Mouse (Mus musculus) layer of hippocampus, adult 9-10 months (tissue): ENCODE data around the gene Pnrc1.
"Not testable (repeated sequence)": the region's sequence is repeated elsewhere in the genome, so short reads cannot be mapped to it uniquely, and the experiment has no call there.

Experiments used
- DNase-seq: peaks from one replicate; pipeline ENCODE4 v3.0.0; 2022; ENCODE audit warnings: low spot score

Gene Pnrc1

GRCm38 (mm10) chr4:33290002-33290401 is at the start of gene Pnrc1:
Gene Pnrc1 (minus strand): TSS chr4:33290163.
- no peak for DNase-seq

DNA sequence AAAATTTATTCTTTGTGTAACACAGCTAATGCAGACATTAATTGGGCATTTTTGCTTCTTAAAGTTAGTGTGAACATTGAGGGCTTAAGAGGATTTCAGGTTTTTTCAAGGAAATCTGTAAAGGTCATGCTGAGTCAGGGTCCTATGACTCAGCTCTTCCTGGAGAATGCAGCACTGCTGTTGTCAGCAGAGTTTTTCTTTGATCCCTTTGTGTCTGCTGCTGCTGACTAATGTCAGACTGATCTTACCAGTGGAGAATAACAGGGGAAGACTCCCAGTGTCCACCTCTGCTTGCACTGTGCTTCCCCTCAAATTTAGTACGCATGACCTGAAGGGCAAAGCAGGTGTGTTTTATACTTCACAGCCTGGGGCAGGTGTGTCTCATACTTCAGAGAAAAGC is 48.0 kb upstream of the Pnrc1 start:
- no peak for DNase-seq

GRCm38 (mm10) chr4:33332956-33333455 is 43.0 kb upstream of the Pnrc1 start:
- no peak for DNase-seq

- DNase-seq = no peak
Observed at GRCm38 (mm10) chr4:33331147-33331546, 41.2 kb upstream of the Pnrc1 start.

DNA sequence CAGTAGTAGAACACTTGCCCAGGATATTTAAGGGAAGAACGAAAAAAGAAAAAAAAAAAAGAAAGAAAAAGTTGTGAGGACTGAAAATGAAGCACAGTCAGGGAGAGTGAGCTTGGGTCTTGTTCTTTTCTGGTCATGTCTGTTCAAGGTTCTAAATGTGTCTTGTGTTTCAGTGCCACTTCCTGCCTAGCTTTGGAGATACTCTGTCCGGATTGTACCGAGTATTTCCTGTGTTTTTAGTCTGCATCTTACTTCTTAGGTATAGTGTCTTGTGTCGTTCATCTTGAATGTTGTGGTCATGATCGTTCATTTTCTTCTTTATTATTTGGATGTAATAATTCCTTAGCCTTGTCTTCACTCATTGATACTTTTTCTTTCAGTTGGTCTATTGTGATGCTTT is 25.9 kb upstream of the Pnrc1 start:
- DNase-seq = no peak

GRCm38 (mm10) chr4:33314150-33314549 is 24.2 kb upstream of the Pnrc1 start:
- DNase-seq = not testable (repeated sequence)

DNA sequence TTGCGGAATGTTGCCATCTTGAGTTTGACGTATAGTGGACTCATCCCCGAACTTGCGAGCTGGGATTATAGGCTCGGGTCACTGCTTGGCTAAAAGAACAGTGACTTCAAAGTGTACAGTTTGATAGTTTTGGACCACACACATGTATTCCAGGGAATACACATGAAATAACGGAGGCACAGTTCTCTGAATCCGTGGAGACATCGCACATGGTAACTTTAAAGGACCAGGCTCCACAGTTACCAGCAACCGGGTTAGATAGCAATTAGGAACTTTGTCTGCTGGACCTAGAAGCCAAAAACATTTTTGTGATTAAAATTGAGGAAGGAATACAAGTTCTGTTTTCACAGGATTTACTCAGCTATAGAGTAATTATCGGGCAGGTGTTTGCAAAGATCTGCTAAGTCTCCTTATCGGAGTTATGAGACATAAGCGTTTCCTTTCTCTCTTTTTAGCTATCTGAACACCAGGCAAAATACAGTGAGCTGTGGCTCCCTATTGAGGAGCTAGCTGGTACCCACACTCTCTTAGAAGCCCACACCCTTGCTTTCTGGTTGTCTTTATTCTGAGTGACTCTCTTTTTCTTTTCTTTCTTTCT is 21.0 kb upstream of the Pnrc1 start:
- DNase-seq = no peak

DNA sequence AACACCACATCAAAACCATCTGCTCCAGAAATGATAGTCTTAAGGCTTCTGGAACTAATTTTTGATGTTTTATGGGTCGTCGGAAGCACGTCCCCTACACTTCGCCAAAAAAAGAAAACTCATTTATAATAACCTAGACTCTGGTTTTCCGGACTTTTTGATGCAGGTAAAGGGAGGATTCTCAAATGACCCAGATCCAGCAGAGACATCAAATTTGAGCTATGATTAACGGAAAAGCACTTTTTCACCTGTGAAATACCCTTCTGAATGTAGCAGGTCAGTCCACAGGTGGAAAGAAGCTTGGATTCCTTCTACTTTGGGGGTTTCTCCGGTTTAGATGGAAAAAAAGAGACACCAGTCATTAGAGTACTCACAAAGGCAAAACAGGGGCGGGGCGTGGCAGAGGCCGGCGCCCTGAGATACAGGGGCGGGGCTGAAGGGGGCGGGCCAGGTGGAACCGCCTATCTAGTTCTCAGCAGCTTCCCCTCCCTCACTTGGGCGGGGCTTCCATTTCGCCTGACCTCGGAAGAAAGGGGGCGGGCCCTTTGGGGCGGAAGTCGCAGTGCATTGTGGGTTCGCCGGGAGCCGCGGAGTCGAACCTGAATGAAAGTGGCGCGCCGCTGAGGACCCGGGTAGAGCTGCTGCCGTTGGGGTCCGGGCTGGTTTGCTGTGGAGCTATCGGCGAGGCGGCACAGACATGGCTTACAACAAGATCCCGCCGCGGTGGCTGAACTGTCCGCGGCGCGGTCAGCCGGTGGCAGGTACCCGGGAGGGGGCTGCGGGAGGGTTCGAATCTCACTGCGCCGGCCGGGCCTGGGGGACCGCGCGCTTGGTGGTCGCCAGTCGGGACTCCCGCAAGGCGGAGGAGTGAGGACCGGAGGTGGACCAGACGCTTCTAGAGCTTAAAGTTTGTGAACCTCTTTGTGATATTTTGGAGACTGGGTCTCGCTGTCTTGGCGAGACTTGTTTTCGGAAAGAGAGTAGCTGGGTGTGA is 20.1 kb upstream of the Pnrc1 start, which contains the start of gene Rngtt:
Gene Rngtt (plus strand): TSS at position 548 of the 994 bp plus-strand sequence.
- DNase-seq = peak; percentile 83

DNA sequence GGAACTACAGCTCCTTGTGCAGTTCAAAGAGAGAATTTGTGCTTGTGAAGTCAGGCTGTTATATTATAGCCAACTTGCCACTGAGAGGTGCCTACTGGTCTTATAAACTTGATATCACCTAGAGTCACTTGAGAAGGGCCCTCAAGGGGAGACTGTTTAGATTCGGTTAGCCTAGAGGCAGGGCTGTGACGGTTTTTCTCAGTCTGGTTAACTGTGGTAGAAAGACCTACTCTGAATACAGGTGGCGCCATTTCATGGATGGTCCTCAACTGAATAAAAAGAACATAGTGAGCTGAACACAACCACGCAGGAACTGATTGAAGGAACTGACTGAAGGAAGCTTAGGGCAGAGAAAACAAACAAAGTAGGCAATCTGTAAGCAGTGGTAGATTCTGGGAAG is 17.2 kb upstream of the Pnrc1 start:
- no peak for DNase-seq

DNA sequence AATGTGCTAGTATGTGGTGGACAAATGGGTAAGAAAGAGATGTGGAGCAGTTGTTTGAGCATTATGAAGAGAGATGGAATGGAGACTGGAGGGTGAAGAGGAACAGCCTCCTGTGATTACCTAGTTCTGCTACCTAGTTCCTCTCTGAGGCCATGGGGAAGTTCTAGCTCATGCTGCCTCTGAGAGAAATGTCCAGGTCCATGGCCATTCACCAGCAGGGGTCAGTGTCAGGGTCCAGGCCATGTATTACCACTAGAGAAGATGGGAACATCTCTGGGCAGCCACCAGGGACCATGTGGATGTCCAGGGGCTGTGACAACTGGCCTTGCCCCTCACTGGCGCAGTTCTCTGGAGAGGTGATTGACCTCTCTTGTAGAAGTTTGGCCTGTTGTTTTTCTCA is 13.1 kb upstream of the Pnrc1 start:
- no peak for DNase-seq

- not testable (repeated sequence) for DNase-seq
Observed at GRCm38 (mm10) chr4:33300891-33301665, 11.1 kb upstream of the Pnrc1 start.

DNA sequence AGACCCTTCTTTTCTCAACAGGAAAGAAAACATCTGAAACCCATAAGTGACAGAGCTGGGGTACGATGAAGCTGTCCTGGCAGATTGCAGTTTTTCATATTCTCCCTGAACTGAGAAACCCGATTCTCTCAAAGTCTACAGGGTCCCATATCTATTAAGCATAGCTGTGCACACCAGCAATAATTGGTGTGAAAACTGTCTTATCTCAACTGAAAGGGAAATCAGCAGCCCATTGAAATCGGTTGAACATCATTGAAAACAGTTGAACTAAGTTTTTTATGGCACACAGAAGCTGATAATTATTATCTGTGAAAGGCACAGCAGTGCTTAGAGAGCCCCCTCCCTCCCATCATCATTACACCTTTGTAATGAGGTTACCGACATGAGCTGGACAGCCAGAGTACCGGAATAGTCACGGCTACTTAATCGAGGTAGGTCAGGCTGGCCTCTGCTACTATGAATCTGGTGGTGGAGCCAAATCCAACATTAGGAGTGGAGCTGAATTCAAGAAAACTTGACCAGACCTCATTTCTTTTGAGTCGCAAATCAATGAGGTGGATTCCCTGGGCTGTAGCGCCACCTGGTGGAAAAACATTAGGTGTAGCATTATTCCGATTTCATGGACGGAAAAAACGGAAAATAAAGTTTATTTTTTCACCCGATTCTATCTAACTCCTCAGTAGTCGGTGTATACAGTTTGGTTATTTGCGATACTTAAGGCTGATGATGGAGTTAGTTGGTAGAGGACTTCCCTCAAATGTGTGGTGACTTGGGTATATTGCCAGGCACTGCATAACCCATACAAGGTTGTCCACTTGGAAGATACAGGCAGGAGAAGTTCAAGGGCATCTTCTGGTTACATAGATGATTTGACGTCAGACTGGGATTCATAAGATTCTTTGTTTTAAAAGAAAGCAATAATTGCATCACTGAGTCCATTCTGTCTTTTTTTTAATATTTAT is 2.7 kb upstream of the Pnrc1 start:
- no peak for DNase-seq

GRCm38 (mm10) chr4:33290878-33291277 is 915 bp upstream of the Pnrc1 start:
- DNase-seq = no peak

DNA sequence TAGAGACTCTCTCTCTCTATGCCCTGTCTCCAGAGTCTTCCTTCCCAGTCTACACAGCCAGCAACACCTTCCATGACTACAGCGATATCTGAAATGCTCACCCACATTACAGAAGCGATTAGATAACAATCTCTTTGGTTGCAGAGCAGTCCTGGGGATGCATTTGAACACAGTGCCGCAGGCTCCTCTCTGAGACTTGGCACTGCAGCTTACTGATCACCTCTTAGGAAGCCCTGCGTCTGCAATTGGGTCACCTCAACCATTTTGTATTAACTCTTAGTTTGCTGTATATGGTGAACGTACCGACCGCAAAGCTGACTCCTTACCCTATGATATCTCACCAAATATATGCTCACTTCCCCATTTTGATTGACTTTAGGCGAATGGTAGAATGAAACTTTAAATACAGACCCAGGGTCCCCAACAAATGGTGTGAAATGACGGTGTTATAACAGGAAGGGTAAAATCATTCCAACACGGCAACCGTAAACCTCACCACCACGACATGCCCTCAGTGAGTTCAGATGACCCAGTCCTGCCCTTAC is 785 bp downstream of the Pnrc1 start:
- no peak for DNase-seq

- no peak for DNase-seq
Observed at GRCm38 (mm10) chr4:33285448-33285847, 4.5 kb downstream of the Pnrc1 start.

- no peak for DNase-seq
Observed at GRCm38 (mm10) chr4:33284083-33284880, 5.7 kb downstream of the Pnrc1 start.

DNA sequence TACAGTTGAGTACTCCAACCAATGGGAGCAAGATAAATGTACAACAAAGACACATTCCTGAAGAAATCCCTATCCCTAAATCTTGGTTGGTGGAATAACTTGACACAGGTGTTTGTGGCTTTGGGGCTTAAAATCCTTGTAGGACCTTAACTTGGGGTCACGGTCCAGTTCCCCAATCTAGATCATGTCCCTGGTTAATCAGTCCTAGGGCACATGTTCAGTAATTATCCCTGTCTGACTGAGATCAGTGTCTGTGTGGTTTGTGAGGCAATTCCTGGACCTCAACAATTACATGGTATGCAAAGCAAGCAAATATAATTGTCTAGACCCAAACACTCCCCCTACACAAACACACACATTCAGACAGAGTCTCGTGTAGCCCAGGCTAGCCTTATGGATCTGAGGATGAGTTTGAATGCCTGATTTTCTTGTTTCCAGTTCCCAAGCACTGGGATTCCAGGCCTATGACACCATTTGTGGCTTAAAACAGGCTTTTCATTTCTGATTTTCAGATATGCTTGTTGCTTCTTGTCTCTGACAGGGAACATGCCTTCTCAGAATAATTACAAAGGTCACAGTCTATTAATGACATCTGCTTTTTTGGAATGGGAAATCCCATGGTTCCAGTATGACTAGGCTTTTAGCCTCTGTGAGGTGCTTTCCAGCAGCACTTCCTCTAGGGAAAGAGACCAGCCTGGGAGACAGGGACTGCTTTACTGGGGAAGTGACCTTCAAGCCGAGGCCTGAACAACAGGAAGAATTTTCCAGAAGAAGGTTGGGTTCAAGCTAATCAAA is 7.9 kb downstream of the Pnrc1 start:
- DNase-seq = no peak

DNA sequence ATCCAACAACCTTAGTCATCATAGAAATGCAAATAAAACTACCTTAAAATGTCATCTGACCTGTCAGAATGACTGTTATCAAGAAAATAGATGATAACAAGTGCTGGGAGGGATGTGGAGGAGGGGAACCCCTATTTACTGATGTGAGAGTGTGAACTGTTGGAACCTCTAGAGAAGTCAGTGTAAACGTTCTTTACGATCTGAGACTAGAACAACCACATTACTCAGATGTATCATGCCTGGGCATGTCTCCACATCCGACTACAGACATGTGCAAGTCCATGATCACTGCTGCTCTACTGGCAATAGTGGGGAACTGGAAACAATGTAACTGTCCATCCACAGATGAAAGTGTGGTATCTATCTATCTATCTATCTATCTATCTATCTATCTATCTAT is 16.5 kb downstream of the Pnrc1 start:
- no peak for DNase-seq
